Comparison of ENCODE assay signal across 8 mouse cellular contexts in genomic region chr11:62047817-62048640, GRCm38 (mm10).
DNase-seq lines count a peak whose midpoint lies in the region; ATAC-seq and TF ChIP-seq lines count a peak whose summit lies in the region.
"Had no signal": no experiment of that assay in that cellular context is flagged by ENCODE, and none has a peak within 500 bp of the region (broad histone marks: within the 10 kb centered on the region; RNA-seq: fewer than 3 reads in every experiment).

No protein-coding gene starts in this region.

- H3K4me2 ChIP-seq in lung, postnatal 0 days (replicated peaks; ENCODE audit: low read depth, low read length) = no peak overlapping the region

- H3K9ac ChIP-seq in lung, postnatal 0 days (replicated peaks; ENCODE audit: low read depth) = no peak overlapping the region

- H3K4me1 ChIP-seq in E14TG2a.4 (replicated peaks; ENCODE audit: low read depth, low read length) = peaks cover 31% of the 10 kb centered on the region
- H3K4me1 ChIP-seq in lung, postnatal 0 days (ENCODE audit: insufficient read depth, low read depth, low read length) = no peaks in the 10 kb centered on the region

- 41% methylated on average over 9 of the region's 9 CpGs for WGBS in lung, postnatal 0 days

- intact Hi-C loops in gastrocnemius, adult 2 months (cut with DNase I) = loop anchor here (1.0 to 10.0 kb wide), 3 partner anchors 79 to 232 kb away; partner anchors contain the start of gene Specc1

- no peaks in the 10 kb centered on the region for H3K36me3 ChIP-seq in E14TG2a.4 (ENCODE audit: insufficient read depth, low read length)
- H3K36me3 ChIP-seq in lung, postnatal 0 days (ENCODE audit: insufficient read depth, low read length) = no peaks in the 10 kb centered on the region

- no peaks in the 10 kb centered on the region for H3K9me3 ChIP-seq in E14TG2a.4 (ENCODE audit: low read length)
- H3K9me3 ChIP-seq in lung, postnatal 0 days (ENCODE audit: low read length) = no peaks in the 10 kb centered on the region
- H3K9me3 ChIP-seq: megakaryocyte, embryonic 14.5 days had no signal

- ATAC-seq in lung, postnatal 0 days = peak; percentile 67

- TF ChIP-seq CTCF in E14TG2a.4 (conservative IDR thresholded peaks at IDR 0.05; ENCODE audit: low read length) = peak; percentile 72
- TF ChIP-seq CTCF in gastrocnemius, adult 2 months (IDR thresholded peaks at IDR 0.05) = peak; percentile 88
- TF ChIP-seq CTCF in lung, postnatal 0 days (IDR thresholded peaks at IDR 0.05) = peak; percentile 91

- DNase-seq in T-cell, adult 2 months (ENCODE audit: low spot score) = peak; percentile 28
- peak; percentile 82 to 84 for DNase-seq in cerebellum, postnatal 14 days
- DNase-seq in gastrocnemius, adult 2 months = peak; percentile 72
- peak; percentile 82 for DNase-seq in kidney, postnatal 14 days
- peak; percentile 86 for DNase-seq in lung, postnatal 0 days (ENCODE audit: low spot score)
- DNase-seq in skeletal muscle tissue, adult 2 months (ENCODE audit: low read depth, low spot score) = peak; percentile 43

- no peak for TF ChIP-seq EP300 in lung, postnatal 0 days (IDR thresholded peaks at IDR 0.05)

- no peaks in the 10 kb centered on the region for H3K27me3 ChIP-seq in E14TG2a.4 (ENCODE audit: insufficient read depth, low read length)
- H3K27me3 ChIP-seq in lung, postnatal 0 days (replicated peaks; ENCODE audit: insufficient read depth, low read length) = no peaks in the 10 kb centered on the region
- H3K27me3 ChIP-seq: megakaryocyte, embryonic 14.5 days had no signal

- H3K27ac ChIP-seq in gastrocnemius, adult 2 months = no peak overlapping the region
- no peak overlapping the region for H3K27ac ChIP-seq in lung, postnatal 0 days (ENCODE audit: low read length)

- no peak overlapping the region for H3K4me3 ChIP-seq in E14TG2a.4 (replicated peaks; ENCODE audit: low read length)
- no peak overlapping the region for H3K4me3 ChIP-seq in gastrocnemius, adult 2 months
- no peak overlapping the region for H3K4me3 ChIP-seq in lung, postnatal 0 days (ENCODE audit: low read depth, low read length)
- H3K4me3 ChIP-seq: megakaryocyte, embryonic 14.5 days had no signal

Comparison
In these comparisons a context has a peak if more than half of its experiments do, and no peak if none do; other contexts are left out.
1. DNase-seq: peak in every context shown above with its lines; median percentile 86 in lung, postnatal 0 days; 83 in cerebellum, postnatal 14 days; 82 in kidney, postnatal 14 days; 72 in gastrocnemius, adult 2 months; 43 in skeletal muscle tissue, adult 2 months; 28 in T-cell, adult 2 months.